Mouse (Mus musculus) thymus, adult 2 months (tissue): ENCODE measurements around the gene Prkg1.

Experiments
- CTCF ChIP-seq: fragments of 200-500 bp; IDR thresholded peaks from 2 replicates; pipeline ENCODE4 v1.5.1; 2012; ENCODE audit warnings: mild to moderate bottlenecking, control low read depth, low read length, moderate library complexity, borderline replicate concordance; ENCODE audit not compliant: control insufficient read depth, poor library complexity, insufficient read depth; ENCODE audit errors: extremely low read depth
- POLR2A ChIP-seq: fragments of 200-500 bp; IDR thresholded peaks from 2 replicates; pipeline ENCODE4 v1.6.1; 2012; ENCODE audit warnings: mild to moderate bottlenecking, low read length, control low read depth, moderate library complexity; ENCODE audit not compliant: control insufficient read depth, poor library complexity, insufficient read depth; ENCODE audit errors: extremely low read depth

GRCm38 (mm10) chr19:31755929-31756792, 8.7 kb downstream of the Prkg1 start:
- TF ChIP-seq POLR2A (no peak), CTCF (no peak)
